Mouse (Mus musculus) hindbrain, embryonic 13.5 days (tissue): ENCODE measurements around the gene Pou2f2. TPM values are rescaled to one million over a fixed set of nuclear protein-coding genes. Genes with fewer than 3 reads are reported as not detected.
A peak's percentile ranks its signal among the peaks of the same experiment; 100 is the strongest.

Experiments used
- ATAC-seq: fragments of 200-750 bp; cut with Nextera tagmentation; 2 replicates; pipeline ENCODE4 v1.8.0; 2017; ENCODE audit warnings: moderate TSS enrichment; ENCODE audit not compliant: low FRiP score
- H3K27ac ChIP-seq: fragments of 300-500 bp; sonication (generic); 2 replicates; pipeline ENCODE4 v1.5.1; 2015; ENCODE audit warnings: inconsistent platforms, mild to moderate bottlenecking, moderate library complexity
- H3K27me3 ChIP-seq: fragments of 300-500 bp; sonication (generic); 2 replicates; pipeline ENCODE4 v1.6.1; 2015; ENCODE audit warnings: mild to moderate bottlenecking, inconsistent platforms
- H3K36me3 ChIP-seq: fragments of 300-500 bp; sonication (generic); 2 replicates; pipeline ENCODE4 v1.6.1; 2015; ENCODE audit warnings: mild to moderate bottlenecking, inconsistent platforms
- H3K4me1 ChIP-seq: fragments of 300-500 bp; sonication (generic); replicated peaks from 2 replicates; pipeline ENCODE4 v1.6.1; 2015; ENCODE audit warnings: inconsistent platforms
- H3K4me2 ChIP-seq: fragments of 300-500 bp; sonication (generic); 2 replicates; pipeline ENCODE4 v1.6.1; 2015; ENCODE audit warnings: inconsistent platforms, mild to moderate bottlenecking, moderate library complexity
- H3K4me3 ChIP-seq: fragments of 300-500 bp; sonication (generic); 2 replicates; pipeline ENCODE4 v1.5.1; 2015; ENCODE audit warnings: mild to moderate bottlenecking, inconsistent platforms
- H3K9ac ChIP-seq: fragments of 300-500 bp; sonication (generic); 2 replicates; pipeline ENCODE4 v1.6.1; 2015; ENCODE audit warnings: mild to moderate bottlenecking, inconsistent platforms
- H3K9me3 ChIP-seq: fragments of 300-500 bp; sonication (generic); 2 replicates; pipeline ENCODE4 v1.6.1; 2016; ENCODE audit warnings: inconsistent platforms
- WGBS: fragments of 180-500 bp; shearing (Covaris S2); methylation state at CpG from one replicate; pipeline ENCODE4 v1.1.7; 2015; 5-methylcytosine and 5-hydroxymethylcytosine counted together
- polyA plus RNA-seq: library from polyadenylated mRNA; unstranded; fragments of >200 nt; fragmentation: Nextera tagmentation; extraction: Ambion mirVana; gene quantifications from 2 replicates; pipeline ENCODE4 v1.2.1, GENCODE M21; 2015

Gene Pou2f2
- polyA plus RNA-seq, 1 experiment from 2014 or later = 33.2 TPM

- H3K27me3 ChIP-seq = no peaks in the 10 kb centered on the region
- no peak overlapping the region for H3K4me3 ChIP-seq
- H3K9ac ChIP-seq = 0 out of 2 replicates have a peak overlapping the region, but pooled peaks have one; percentile 15
- H3K27ac ChIP-seq = no peak overlapping the region
- ATAC-seq = no peak; the same call in 1 of the 2 replicates
- WGBS = 76% methylated on average over 4 of the region's 4 CpGs
- no peaks in the 10 kb centered on the region for H3K9me3 ChIP-seq
- H3K4me1 ChIP-seq = peaks cover 23% of the 10 kb centered on the region
- no peak overlapping the region for H3K4me2 ChIP-seq
- H3K36me3 ChIP-seq = peaks cover 66% of the 10 kb centered on the region
These were observed 97.0 kb downstream of the Pou2f2 start for GRCm38 (mm10) chr7:25082510-25082909.

GRCm38 (mm10) chr7:25080431-25080830, 99.1 kb downstream of the Pou2f2 start:
- Histone ChIP-seq H3K9ac (no peak overlapping the region), H3K36me3 (peaks cover 59% of the 10 kb centered on the region), H3K4me3 (no peak overlapping the region), H3K27me3 (no peaks in the 10 kb centered on the region), H3K4me2 (no peak overlapping the region), H3K27ac (no peak overlapping the region), H3K9me3 (no peaks in the 10 kb centered on the region), H3K4me1 (peaks cover 31% of the 10 kb centered on the region)
- WGBS = 94% methylated on average over 13 of the region's 13 CpGs
- ATAC-seq = no peak

GRCm38 (mm10) chr7:25079496-25080026, 100.0 kb downstream of the Pou2f2 start:
- no peak for ATAC-seq
- peaks cover 52% of the 10 kb centered on the region for H3K36me3 ChIP-seq
- WGBS = 82% methylated on average over 12 of the region's 12 CpGs

GRCm38 (mm10) chr7:25077414-25077755, 102.1 kb downstream of the Pou2f2 start:
- under 1% methylated on average over 33 of the region's 33 CpGs for WGBS
- peaks cover 30% of the 10 kb centered on the region for H3K36me3 ChIP-seq
- peak overlapping the region; percentile 75 for H3K4me2 ChIP-seq
- no peaks in the 10 kb centered on the region for H3K9me3 ChIP-seq
- ATAC-seq = peak; percentile 55
- peak overlapping the region; percentile 96 for H3K9ac ChIP-seq
- H3K4me3 ChIP-seq = peak overlapping the region; percentile 83
- no peaks in the 10 kb centered on the region for H3K27me3 ChIP-seq
- H3K27ac ChIP-seq = peak overlapping the region; percentile 95
- peaks cover 42% of the 10 kb centered on the region for H3K4me1 ChIP-seq

More at GRCm38 (mm10) chr7:25079496-25080026, 100.0 kb downstream of the Pou2f2 start:
- peaks cover 31% of the 10 kb centered on the region for H3K4me1 ChIP-seq
- H3K9ac ChIP-seq = no peak overlapping the region
- H3K4me2 ChIP-seq = no peak overlapping the region
- H3K9me3 ChIP-seq = no peaks in the 10 kb centered on the region
- no peaks in the 10 kb centered on the region for H3K27me3 ChIP-seq
- peak overlapping the region; percentile 11; the same call in 1 of the 2 replicates for H3K4me3 ChIP-seq
- no peak overlapping the region for H3K27ac ChIP-seq

GRCm38 (mm10) chr7:25076663-25077413, 102.7 kb downstream of the Pou2f2 start:
- Histone ChIP-seq H3K9ac (peak overlapping the region; percentile 96), H3K4me1 (peaks cover 44% of the 10 kb centered on the region), H3K36me3 (peaks cover 25% of the 10 kb centered on the region), H3K4me2 (peak overlapping the region; percentile 75), H3K27ac (peak overlapping the region; percentile 95), H3K27me3 (no peaks in the 10 kb centered on the region), H3K9me3 (no peaks in the 10 kb centered on the region), H3K4me3 (peak overlapping the region; percentile 83)
- peak; percentile 98 for ATAC-seq
- WGBS = under 1% methylated on average over 56 of the region's 56 CpGs

GRCm38 (mm10) chr7:25076296-25076662, 103.2 kb downstream of the Pou2f2 start:
- Histone ChIP-seq H3K27ac (peak overlapping the region; percentile 93), H3K27me3 (no peaks in the 10 kb centered on the region), H3K4me1 (peaks cover 50% of the 10 kb centered on the region), H3K9ac (peak overlapping the region; percentile 67), H3K4me2 (peak overlapping the region; percentile 61), H3K9me3 (no peaks in the 10 kb centered on the region), H3K4me3 (peak overlapping the region; percentile 40), H3K36me3 (peaks cover 19% of the 10 kb centered on the region)
- WGBS = 23% methylated on average over 7 of the region's 7 CpGs
- ATAC-seq = no peak

GRCm38 (mm10) chr7:25073924-25074323, 105.6 kb downstream of the Pou2f2 start:
- no peaks in the 10 kb centered on the region for H3K27me3 ChIP-seq
- no peaks in the 10 kb centered on the region for H3K9me3 ChIP-seq
- no peak for ATAC-seq
- H3K27ac ChIP-seq = peak overlapping the region; percentile 96
- H3K4me3 ChIP-seq = no peak overlapping the region
- peaks cover 64% of the 10 kb centered on the region for H3K4me1 ChIP-seq
- peak overlapping the region; percentile 94; the same call in 1 of the 2 replicates for H3K4me2 ChIP-seq
- no peak overlapping the region for H3K9ac ChIP-seq
- WGBS = 84% methylated on average over 8 of the region's 8 CpGs
- no peaks in the 10 kb centered on the region for H3K36me3 ChIP-seq

- Histone ChIP-seq H3K9ac (peak overlapping the region; percentile 99), H3K27me3 (no peaks in the 10 kb centered on the region), H3K9me3 (no peaks in the 10 kb centered on the region), H3K4me3 (peak overlapping the region; percentile 92), H3K4me2 (peak overlapping the region; percentile 94), H3K36me3 (peaks cover 7% of the 10 kb centered on the region), H3K4me1 (peaks cover 63% of the 10 kb centered on the region), H3K27ac (peak overlapping the region; percentile 96)
- peak; percentile 13; the same call in 1 of the 2 replicates for ATAC-seq
- under 1% methylated on average over 29 of the region's 33 CpGs for WGBS
These were observed 106.7 kb downstream of the Pou2f2 start for GRCm38 (mm10) chr7:25072716-25073390.

- no peaks in the 10 kb centered on the region for H3K27me3 ChIP-seq
- peak within 1 kb of the TSS; percentile 96 for H3K27ac ChIP-seq
- WGBS = under 1% methylated on average over 27 of the region's 28 CpGs
- H3K4me3 ChIP-seq = peak within 1 kb of the TSS; percentile 92
- H3K9ac ChIP-seq = peak within 1 kb of the TSS; percentile 99
- H3K4me1 ChIP-seq = peaks cover 61% of the 10 kb centered on the region
- no peak for ATAC-seq
- peak within 1 kb of the TSS; percentile 94 for H3K4me2 ChIP-seq
- peaks cover 14% of the 10 kb centered on the region for H3K36me3 ChIP-seq
- no peaks in the 10 kb centered on the region for H3K9me3 ChIP-seq
These were observed 107.4 kb downstream of the Pou2f2 start, which contains the start of the genes Grik5 and Zfp574 for GRCm38 (mm10) chr7:25071979-25072715. Gene Grik5, minus strand, starts transcription at chr7:25072346. Gene Zfp574, plus strand, starts transcription at chr7:25072567.

- Histone ChIP-seq H3K4me3 (peak overlapping the region; percentile 15; the same call in 1 of the 2 replicates), H3K9me3 (no peaks in the 10 kb centered on the region), H3K4me1 (peaks cover 48% of the 10 kb centered on the region), H3K27ac (peak overlapping the region; percentile 23; the same call in 1 of the 2 replicates), H3K4me2 (peak overlapping the region; percentile 94), H3K27me3 (no peaks in the 10 kb centered on the region), H3K36me3 (peaks cover 47% of the 10 kb centered on the region), H3K9ac (peak overlapping the region; percentile 53)
- ATAC-seq = no peak; the same call in 1 of the 2 replicates
- WGBS = 9% methylated on average over 2 of the region's 2 CpGs
These were observed 110.8 kb downstream of the Pou2f2 start for GRCm38 (mm10) chr7:25068724-25069123.

GRCm38 (mm10) chr7:25067909-25068656, 111.4 kb downstream of the Pou2f2 start:
- peaks cover 42% of the 10 kb centered on the region for H3K4me1 ChIP-seq
- H3K27me3 ChIP-seq = no peaks in the 10 kb centered on the region
- H3K4me3 ChIP-seq = peak overlapping the region; percentile 15; the same call in 1 of the 2 replicates
- no peaks in the 10 kb centered on the region for H3K9me3 ChIP-seq
- peaks cover 53% of the 10 kb centered on the region for H3K36me3 ChIP-seq
- no peak for ATAC-seq
- H3K9ac ChIP-seq = peak overlapping the region; percentile 53
- H3K4me2 ChIP-seq = peak overlapping the region; percentile 94
- 82% methylated on average over 22 of the region's 22 CpGs for WGBS
- H3K27ac ChIP-seq = peak overlapping the region; percentile 23; the same call in 1 of the 2 replicates
